Mouse (Mus musculus) embryonic fibroblast, embryonic 13.5 days (primary cell): ENCODE measurements around the gene Gm20661.

Experiments used
- CTCF ChIP-seq: IDR thresholded peaks from 2 replicates; pipeline ENCODE4 v1.5.1; 2011; ENCODE audit warnings: mild to moderate bottlenecking, control low read depth, low read length, moderate library complexity, borderline replicate concordance; ENCODE audit not compliant: insufficient read depth
- POLR2A ChIP-seq: IDR thresholded peaks from 2 replicates; pipeline ENCODE4 v1.6.1; 2011; ENCODE audit warnings: low read depth, mild to moderate bottlenecking, control low read depth, low read length, moderate library complexity

- no peak; the same call in 1 of the 2 replicates for TF ChIP-seq POLR2A
- no peak for TF ChIP-seq CTCF
These were observed 1.8 kb downstream of the Gm20661 start for GRCm38 (mm10) chr9:107984754-107985055.
